Mouse (Mus musculus) frontal cortex, adult 2 months (tissue): ENCODE measurements at regions not wholly inside any gene's neighbourhood (a gene's known extent, or its start where the extent isn't known, plus 50 kb on each side); places are given as distances from the start of the nearest gene placed in this dataset.
"Not testable (repeated sequence)": the region's sequence is repeated elsewhere in the genome, so short reads cannot be mapped to it uniquely, and the experiment has no call there.

Experiments
- DNase-seq, 2 experiments: peaks; one replicate each; pipeline ENCODE4 v3.0.0; 2022; ENCODE audit warnings: low spot score in 1 of 2; ENCODE audit errors: extremely low spot score in 1 of 2

- DNase-seq, result no peak
Measured at GRCm38 (mm10) chr1:47646681-47647080, 754.0 kb upstream of the Slc39a10 start.

DNA sequence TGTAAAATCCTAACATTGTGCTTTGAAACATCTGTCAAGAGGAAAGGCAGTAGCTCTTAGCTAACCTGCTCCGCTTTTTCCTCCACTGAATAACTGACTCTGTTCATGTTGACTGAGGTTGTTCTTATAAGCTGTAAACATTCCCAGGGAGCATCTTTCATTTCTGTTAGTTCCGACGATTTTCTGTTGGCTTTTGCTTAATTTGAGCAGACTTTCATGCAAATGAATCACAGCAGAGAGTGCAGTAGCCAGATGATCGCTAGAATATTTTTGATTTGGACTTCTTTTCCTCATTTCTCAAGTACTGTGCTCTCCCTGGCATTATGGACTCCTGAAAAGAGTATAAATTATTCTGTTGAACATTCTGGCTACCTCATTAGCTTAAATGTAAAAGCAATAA lies 713.9 kb upstream of the Slc39a10 start:
- DNase-seq, result peak in 1 of 2 experiments; percentile 2

DNA sequence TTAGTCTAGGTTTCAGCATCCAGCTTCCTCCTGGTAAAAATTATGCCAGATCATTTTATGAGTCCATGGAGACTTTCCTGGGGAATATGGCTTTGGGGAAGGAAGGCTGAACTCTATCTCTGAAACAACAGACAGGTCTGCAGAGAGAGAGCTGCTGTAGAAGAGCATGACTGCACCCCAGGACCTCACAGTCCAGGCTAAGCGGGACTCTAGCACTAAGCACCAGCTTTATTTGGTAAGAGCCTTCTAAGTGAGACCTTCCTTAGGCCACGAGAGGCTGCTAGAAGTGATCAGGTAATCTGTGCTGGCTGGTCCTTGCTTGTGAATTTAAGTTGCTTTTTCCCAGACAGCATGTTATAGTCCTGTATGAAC lies 711.3 kb upstream of the Slc39a10 start:
- no peak for DNase-seq

- DNase-seq, result no peak
Measured at GRCm38 (mm10) chr1:47603294-47603988, 710.8 kb upstream of the Slc39a10 start.

DNA sequence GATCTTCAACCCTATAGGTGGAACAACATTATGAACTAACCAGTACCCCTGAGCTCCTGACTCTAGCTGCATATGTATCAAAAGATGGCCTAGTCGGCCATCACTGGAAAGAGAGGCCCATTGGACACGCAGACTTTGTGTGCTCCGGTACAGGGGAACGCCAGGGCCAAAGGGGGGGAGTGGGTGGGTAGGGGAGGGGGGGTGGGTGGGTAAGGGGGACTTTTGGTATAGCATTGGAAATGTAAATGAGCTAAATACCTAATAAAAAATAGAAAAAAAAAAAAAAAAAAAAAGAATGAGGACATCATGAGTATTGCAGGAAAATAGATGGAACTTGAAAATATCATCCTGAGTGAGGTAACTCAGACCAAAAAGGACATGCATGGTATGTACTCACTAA lies 701.0 kb upstream of the Slc39a10 start:
- DNase-seq, result not testable (repeated sequence)

DNA sequence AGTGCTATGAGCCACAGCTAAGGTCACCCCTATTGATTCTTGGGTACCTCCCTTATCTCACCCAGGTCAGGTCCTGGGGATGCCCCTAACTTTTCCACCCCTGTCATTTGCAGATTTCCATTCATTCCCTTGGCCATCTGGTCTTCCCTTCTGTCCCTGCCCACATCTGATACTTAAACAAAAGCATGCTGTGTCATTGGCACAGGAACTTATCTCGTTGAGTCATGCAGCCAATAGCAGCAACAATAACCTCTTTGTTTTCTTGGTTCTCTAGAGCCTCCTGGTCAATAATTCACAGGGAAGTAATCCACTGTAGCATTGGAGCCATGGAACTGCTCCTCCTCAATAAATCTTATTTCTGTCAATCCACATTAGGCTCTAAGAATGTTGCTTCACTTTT lies 653.0 kb upstream of the Slc39a10 start:
- no peak for DNase-seq

DNA sequence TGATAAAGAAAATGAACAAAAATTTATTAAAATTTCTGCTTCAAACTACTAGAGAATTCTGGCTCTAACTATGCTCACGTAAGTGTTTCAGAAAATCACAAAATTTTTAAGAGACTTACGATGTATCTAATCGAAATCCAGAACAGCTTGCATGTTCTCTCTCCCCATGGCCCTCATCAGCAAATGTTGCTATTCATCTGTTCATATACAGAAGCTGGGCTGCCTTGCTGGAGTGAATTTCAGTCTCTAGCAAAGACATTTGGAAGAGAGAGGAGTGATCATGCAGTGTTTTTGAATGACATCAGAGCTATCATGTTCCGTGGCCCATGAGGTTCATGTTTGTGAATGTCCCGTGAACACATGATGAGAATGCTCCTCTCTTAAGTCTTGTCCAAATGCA lies 618.8 kb upstream of the Slc39a10 start:
- no peak for DNase-seq

GRCm38 (mm10) chr1:47507801-47508200 lies 615.1 kb upstream of the Slc39a10 start:
- no peak for DNase-seq

DNA sequence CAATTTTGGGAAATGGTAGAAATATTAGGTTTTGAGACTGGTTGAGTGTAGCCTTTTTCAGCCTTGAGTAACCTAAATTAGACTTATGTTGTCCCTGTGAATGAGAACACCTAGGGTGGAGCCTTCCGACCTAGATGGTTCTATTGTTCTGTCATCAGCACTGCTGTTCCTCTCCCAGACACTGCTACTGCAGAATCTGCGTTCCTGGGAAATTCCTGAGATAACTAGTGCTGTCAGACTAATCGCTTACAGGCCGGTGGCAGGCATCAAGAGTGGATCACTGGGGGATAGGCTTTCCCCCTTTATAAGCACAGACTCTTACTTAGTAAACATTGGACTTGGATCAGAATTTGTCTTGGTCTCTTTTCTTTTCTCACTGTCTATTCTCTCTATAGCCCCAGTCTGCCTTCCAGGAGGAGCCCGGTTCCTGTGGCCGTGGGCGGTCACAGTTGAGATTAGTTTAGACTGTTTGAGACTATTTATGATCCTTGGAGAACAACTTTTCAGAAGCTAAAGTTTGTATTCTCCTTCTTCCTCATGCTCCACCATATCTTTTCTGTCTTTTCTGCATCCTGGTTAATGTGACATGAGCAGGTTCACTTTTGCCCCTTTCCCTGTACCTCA lies 596.0 kb upstream of the Slc39a10 start:
- peak; percentile 25 to 27 for DNase-seq

GRCm38 (mm10) chr1:47486087-47486486 lies 593.4 kb upstream of the Slc39a10 start:
- DNase-seq, result peak; percentile 19 to 60

DNA sequence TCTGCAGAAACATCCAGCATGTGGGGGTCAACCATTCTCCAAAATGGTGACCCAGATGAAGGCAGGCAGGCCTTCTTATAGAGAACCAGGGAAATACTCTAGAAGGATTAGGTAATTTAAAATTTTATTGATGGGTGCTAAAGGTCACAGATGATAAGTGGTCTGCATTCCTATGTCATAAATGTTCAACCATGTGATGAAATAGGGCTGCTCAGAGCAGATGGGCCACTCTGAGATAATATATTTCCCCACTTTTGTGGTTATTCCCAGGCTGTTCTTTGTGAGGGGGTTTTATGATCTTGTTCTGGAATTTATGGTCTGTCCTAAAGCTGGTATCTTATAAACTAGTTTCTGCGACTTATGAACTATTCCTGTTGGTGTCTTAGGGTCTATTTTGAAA lies 586.4 kb upstream of the Slc39a10 start:
- DNase-seq, result no peak

- DNase-seq, result no peak
Measured at GRCm38 (mm10) chr1:47466573-47467253, 574.1 kb upstream of the Slc39a10 start.

GRCm38 (mm10) chr1:47448737-47449489 lies 556.3 kb upstream of the Slc39a10 start:
- DNase-seq, result no peak

GRCm38 (mm10) chr1:47448070-47448469 lies 555.4 kb upstream of the Slc39a10 start:
- DNase-seq, result no peak

DNA sequence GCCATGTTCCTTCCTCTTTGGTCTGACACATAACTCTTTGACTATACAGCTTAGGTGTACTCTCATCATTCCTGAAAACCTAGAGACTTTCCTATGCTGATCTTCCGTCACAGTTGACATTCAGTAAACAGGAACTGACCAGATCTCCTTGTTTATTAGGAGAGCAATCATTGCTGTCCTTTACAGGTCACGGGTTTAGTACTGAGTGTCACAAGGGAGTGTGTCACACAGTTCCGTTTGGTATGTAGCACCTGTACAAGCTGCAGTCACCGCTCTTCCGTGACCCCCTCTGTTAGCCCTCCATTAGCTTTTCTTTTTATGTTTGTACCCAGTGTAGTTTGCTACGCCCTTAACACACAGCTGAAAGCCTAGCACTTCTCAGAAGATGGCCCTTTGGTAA lies 553.4 kb upstream of the Slc39a10 start:
- no peak for DNase-seq

GRCm38 (mm10) chr1:47432829-47433228 lies 540.2 kb upstream of the Slc39a10 start:
- DNase-seq, result no peak

- no peak for DNase-seq
Measured at GRCm38 (mm10) chr1:47405164-47405563, 512.5 kb upstream of the Slc39a10 start.

DNA sequence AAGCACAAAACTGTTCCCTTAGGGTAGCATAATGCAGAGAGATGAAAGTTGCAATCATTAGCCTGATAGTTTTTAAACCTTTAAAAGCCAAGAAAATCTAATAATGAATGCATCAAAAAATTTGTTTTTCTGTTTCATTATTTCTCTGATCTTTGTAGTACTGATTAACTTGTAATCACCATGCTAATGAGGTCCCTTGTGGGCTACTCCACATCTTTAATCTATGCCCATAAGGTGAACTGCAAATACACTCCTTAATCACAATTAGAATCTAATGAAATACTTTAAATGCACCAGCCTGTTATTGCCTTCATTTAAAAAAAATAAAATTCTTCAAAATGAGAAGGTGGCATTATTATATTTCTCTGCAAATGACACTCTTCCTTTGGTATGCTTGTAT lies 493.9 kb upstream of the Slc39a10 start:
- DNase-seq, result no peak

DNA sequence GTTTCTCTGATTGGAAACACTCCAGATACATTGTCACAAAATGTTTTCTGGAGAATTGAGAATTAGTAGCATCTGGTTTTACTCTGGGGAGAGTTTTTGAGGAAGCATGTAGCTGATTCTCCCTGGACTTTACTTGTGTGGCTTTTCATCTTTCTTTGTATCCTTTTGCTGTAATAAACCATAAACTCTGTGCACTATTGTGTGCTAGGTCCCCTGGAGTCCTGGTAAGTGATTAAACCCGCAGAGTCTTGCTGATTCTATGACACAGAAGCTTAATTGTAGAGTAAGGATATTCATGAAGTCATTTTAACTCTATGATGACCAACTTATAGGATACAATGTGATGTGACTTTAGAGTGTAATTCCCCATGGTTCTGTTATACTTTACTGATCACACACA lies 486.1 kb upstream of the Slc39a10 start:
- DNase-seq, result no peak

GRCm38 (mm10) chr1:47339718-47340439 lies 447.2 kb upstream of the Slc39a10 start:
- DNase-seq, result peak in 1 of 2 experiments; percentile 1
